Mouse (Mus musculus) kidney, embryonic 16.5 days (tissue): Measurements from ENCODE around the gene Frmd8. TPM values are rescaled to one million over a fixed set of nuclear protein-coding genes. Genes with fewer than 3 reads are reported as not detected.
A peak's percentile ranks its signal among the peaks of the same experiment; 100 is the strongest.

Source experiments
- ATAC-seq: fragments of 200-750 bp; cut with Nextera tagmentation; 2 replicates; pipeline ENCODE4 v1.8.0; 2017; ENCODE audit warnings: moderate TSS enrichment; ENCODE audit not compliant: low FRiP score, low TSS enrichment
- H3K27ac ChIP-seq: fragments of 300-500 bp; sonication (generic); 2 replicates; pipeline ENCODE4 v1.5.1; 2014; ENCODE audit warnings: low read length
- H3K27me3 ChIP-seq: fragments of 300-500 bp; sonication (generic); 2 replicates; pipeline ENCODE4 v1.6.1; 2014; ENCODE audit warnings: low read length, control low read depth, mixed read lengths; ENCODE audit not compliant: insufficient read depth
- H3K36me3 ChIP-seq: fragments of 300-500 bp; sonication (generic); 2 replicates; pipeline ENCODE4 v1.6.1; 2014; ENCODE audit warnings: low read length, control low read depth, mixed read lengths; ENCODE audit not compliant: insufficient read depth
- H3K4me1 ChIP-seq: fragments of 300-500 bp; sonication (generic); 2 replicates; pipeline ENCODE4 v1.6.1; 2014; ENCODE audit warnings: low read length, control low read depth, mixed read lengths; ENCODE audit not compliant: insufficient read depth
- H3K4me2 ChIP-seq: fragments of 300-500 bp; sonication (generic); replicated peaks from 2 replicates; pipeline ENCODE4 v1.6.1; 2014; ENCODE audit warnings: low read depth, low read length
- H3K4me3 ChIP-seq: fragments of 300-500 bp; sonication (generic); 2 replicates; pipeline ENCODE4 v1.5.1; 2014; ENCODE audit warnings: mild to moderate bottlenecking, low read length
- H3K9ac ChIP-seq: fragments of 300-500 bp; sonication (generic); replicated peaks from 2 replicates; pipeline ENCODE4 v1.6.1; 2014; ENCODE audit warnings: low read length
- H3K9me3 ChIP-seq: fragments of 300-500 bp; sonication (generic); 2 replicates; pipeline ENCODE4 v1.6.1; 2016; ENCODE audit warnings: low read length, control low read depth
- WGBS: fragments of 180-500 bp; shearing (Covaris S2); extraction: QIAGEN DNeasy Blood & Tissue Kit; methylation state at CpG from one replicate; pipeline ENCODE4 v1.1.7; 2014; 5-methylcytosine and 5-hydroxymethylcytosine counted together
- polyA plus RNA-seq: library from polyadenylated mRNA; unstranded; fragments of >200 nt; fragmentation: Nextera tagmentation; extraction: Ambion mirVana; gene quantifications from 2 replicates; pipeline ENCODE4 v1.2.1, GENCODE M21; 2015

The Frmd8 gene
- polyA plus RNA-seq, 1 experiment from 2014 or later, result 50.6 TPM

DNA sequence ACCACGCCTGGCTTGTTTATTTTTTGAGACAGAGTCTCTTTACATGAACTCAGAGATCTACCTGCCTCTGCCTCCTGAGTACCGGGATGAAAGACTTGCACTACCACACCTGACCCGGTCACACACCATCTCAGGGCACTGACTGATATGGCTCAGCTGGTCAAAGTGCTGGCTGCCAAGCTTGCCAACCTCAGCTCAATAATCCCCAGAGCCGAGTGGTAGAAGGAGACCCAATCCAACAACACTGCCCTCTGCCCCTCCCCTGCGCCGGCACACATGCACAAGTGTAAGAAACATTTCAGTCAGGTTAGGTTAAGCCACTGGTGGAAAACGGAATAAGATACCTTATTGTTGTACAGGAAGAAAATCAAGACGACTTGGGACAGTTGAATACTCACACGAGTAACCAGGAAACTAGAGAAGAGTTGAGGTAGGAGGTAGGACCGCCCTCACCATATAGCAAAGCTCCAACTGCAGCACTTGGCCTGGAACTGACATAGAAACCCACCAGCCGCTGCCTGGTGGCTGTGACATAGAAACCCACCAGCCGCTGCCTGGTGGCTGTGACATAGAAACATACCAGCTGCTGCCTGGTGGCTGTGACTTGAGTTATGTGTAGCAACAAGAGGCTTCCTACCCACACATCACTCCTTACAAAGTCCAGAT is 40.7 kb downstream of the Frmd8 start:
- 54% methylated on average over 12 of the region's 12 CpGs for WGBS
- Histone ChIP-seq H3K36me3 (no peaks in the 10 kb centered on the region), H3K4me3 (no peak overlapping the region), H3K27ac (peak overlapping the region; percentile 31; the same call in 1 of the 2 replicates), H3K4me2 (no peak overlapping the region), H3K4me1 (peaks cover 4% of the 10 kb centered on the region), H3K27me3 (no peaks in the 10 kb centered on the region), H3K9ac (no peak overlapping the region), H3K9me3 (no peaks in the 10 kb centered on the region)
- ATAC-seq, result peak; percentile 49; the same call in 1 of the 2 replicates

DNA sequence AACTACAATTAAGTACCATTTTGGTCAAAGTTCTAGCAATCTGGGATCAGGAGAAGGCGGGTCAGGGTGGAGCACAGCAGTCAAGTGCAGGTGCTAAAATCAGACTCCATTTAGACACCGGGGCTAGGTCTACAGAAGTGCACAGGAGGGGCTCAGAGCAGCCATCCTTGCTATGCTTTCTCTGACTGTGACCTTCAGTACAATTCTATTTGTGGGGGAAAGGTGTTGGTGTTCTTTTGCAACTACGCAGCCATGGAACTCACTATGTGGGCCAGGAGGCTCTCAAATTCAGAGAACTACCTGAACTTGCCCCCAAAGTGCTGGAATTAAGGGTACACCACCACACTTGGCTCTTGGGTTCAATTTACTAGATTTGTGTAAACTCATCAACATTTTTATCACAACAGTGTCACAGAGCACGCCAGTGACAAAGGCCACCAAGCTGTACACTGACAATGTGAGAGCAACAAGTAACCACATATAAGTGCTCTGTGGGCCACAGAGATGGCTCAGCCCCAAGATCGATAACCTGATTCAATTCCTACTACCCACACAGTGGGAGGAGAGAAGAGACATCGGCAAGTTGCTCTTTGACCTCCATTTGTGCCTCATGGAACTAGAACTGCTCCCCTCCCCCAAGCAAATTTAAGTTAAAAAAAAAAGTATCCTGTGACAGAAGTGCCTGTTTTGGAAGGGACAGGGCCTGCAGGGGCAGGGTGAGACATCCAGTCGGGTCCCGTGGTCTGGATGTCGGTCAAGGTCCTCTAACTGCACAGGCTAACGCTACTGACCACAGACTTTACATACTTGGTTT is 41.6 kb downstream of the Frmd8 start:
- Histone ChIP-seq H3K27me3 (no peaks in the 10 kb centered on the region), H3K4me2 (no peak overlapping the region), H3K4me3 (no peak overlapping the region), H3K9me3 (no peaks in the 10 kb centered on the region), H3K36me3 (no peaks in the 10 kb centered on the region), H3K4me1 (peaks cover 4% of the 10 kb centered on the region), H3K27ac (no peak overlapping the region), H3K9ac (no peak overlapping the region)
- WGBS, result 73% methylated on average over 10 of the region's 10 CpGs
- ATAC-seq, result no peak

DNA sequence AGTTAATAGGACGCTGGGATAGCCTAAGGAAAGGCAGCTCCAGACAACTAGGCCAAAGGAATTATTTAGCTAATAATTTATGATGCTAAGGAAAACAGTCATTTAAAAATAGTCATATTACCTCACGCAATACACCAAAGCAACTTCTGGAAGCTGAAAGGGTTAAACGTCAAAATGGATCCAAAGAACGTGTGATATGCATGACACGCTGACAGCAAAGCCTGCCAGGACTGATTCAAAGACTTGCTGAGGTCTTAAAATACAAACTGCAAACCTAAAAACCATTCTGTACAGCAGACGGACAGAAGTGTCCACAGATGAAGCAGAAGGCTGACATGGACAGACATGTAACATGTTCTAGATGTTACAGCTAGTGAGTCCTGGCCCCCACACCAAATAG is 42.7 kb downstream of the Frmd8 start:
- 72% methylated on average over 6 of the region's 6 CpGs for WGBS
- no peak for ATAC-seq

DNA sequence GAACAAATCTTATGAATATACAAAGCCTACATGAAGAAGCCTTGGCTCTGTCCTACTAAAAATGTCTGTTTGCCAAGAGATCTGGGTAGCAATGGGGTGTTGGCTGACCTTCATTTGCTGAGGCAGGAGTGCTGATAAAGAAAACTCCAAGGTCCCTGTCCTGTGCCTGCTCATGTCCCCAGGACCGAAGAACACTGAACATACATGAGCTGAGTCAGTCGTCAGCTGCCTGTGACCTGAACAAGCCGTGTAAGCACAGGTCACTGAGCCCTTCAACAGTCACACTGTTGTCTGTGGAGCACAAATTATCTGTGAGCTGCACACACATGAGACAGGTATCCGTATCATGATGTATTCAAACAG is 43.1 kb downstream of the Frmd8 start:
- Histone ChIP-seq H3K27me3 (no peaks in the 10 kb centered on the region), H3K36me3 (no peaks in the 10 kb centered on the region), H3K4me1 (peaks cover 12% of the 10 kb centered on the region), H3K9me3 (no peaks in the 10 kb centered on the region), H3K27ac (peak overlapping the region; percentile 45; the same call in 1 of the 2 replicates), H3K4me3 (no peak overlapping the region), H3K4me2 (no peak overlapping the region), H3K9ac (no peak overlapping the region)
- WGBS, result 85% methylated on average over 4 of the region's 4 CpGs
- no peak for ATAC-seq

More for the DNA sequence above, 42.7 kb downstream of the Frmd8 start:
- Histone ChIP-seq H3K27ac (peak overlapping the region; percentile 45; the same call in 1 of the 2 replicates), H3K4me3 (no peak overlapping the region), H3K4me1 (peaks cover 10% of the 10 kb centered on the region), H3K27me3 (no peaks in the 10 kb centered on the region), H3K9ac (no peak overlapping the region), H3K36me3 (no peaks in the 10 kb centered on the region), H3K4me2 (no peak overlapping the region), H3K9me3 (no peaks in the 10 kb centered on the region)

DNA sequence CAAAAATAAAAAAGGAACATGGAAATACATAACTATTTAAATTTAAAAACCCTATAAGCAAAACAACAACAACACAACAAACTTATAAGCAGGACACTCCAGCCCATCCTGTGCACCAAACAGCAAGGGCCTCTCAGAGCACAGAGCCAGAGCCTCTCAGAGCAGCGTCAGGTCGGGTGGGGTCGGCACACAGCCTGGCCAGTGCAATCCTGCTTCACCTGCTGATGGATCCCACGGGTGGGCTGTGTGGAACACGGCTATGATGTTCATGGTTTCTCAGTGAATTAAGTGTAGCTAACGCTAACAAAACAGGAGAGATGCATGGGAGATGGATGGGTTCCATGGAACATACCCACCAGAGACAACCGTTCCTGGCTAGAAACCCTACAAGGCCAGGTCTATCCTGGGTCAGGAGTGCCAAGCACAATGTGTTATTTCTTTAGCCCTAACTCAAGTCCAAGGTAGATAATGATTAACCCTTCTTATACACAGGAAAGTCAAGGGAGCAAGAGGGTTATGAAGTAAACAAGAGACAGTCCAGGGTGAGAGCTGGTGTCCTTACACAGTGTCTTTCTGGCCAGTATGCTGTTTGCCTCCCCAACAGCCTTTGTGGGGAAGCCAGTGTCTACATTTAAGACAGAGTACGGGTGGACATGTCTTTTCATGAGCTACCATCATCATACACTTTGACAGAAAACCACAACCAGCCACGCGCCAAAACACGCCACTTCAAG is 43.7 kb downstream of the Frmd8 start:
- WGBS, result 82% methylated on average over 11 of the region's 11 CpGs
- H3K4me1 ChIP-seq, result peaks cover 12% of the 10 kb centered on the region
- no peak overlapping the region for H3K4me2 ChIP-seq
- H3K4me3 ChIP-seq, result no peak overlapping the region
- no peaks in the 10 kb centered on the region for H3K36me3 ChIP-seq
- no peaks in the 10 kb centered on the region for H3K27me3 ChIP-seq
- H3K27ac ChIP-seq, result peak overlapping the region; percentile 26; the same call in 1 of the 2 replicates
- no peaks in the 10 kb centered on the region for H3K9me3 ChIP-seq
- H3K9ac ChIP-seq, result no peak overlapping the region
- ATAC-seq, result no peak

DNA sequence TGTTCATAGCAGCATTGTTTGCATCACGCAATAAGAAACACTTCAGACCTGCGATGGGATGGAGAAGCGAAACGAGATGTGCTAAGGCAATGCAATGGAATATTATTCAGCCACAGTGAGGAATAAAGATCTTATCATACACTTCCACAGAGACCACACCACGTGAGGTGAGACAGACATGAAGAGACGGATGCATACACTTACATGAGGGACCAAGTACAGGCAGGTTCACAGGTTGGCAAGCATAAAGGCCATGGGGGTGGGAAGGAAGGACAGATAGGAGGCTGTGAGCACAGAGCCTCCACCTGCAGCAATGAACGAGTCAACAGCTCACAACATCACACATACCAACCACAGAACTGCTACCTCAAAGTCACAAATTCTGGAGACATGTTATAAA is 44.3 kb downstream of the Frmd8 start:
- H3K4me3 ChIP-seq, result no peak overlapping the region
- H3K4me2 ChIP-seq, result no peak overlapping the region
- no peaks in the 10 kb centered on the region for H3K27me3 ChIP-seq
- peaks cover 12% of the 10 kb centered on the region for H3K4me1 ChIP-seq
- H3K9ac ChIP-seq, result no peak overlapping the region
- ATAC-seq, result no peak
- no peak overlapping the region for H3K27ac ChIP-seq
- H3K36me3 ChIP-seq, result no peaks in the 10 kb centered on the region
- 85% methylated on average over 7 of the region's 7 CpGs for WGBS
- no peaks in the 10 kb centered on the region for H3K9me3 ChIP-seq

DNA sequence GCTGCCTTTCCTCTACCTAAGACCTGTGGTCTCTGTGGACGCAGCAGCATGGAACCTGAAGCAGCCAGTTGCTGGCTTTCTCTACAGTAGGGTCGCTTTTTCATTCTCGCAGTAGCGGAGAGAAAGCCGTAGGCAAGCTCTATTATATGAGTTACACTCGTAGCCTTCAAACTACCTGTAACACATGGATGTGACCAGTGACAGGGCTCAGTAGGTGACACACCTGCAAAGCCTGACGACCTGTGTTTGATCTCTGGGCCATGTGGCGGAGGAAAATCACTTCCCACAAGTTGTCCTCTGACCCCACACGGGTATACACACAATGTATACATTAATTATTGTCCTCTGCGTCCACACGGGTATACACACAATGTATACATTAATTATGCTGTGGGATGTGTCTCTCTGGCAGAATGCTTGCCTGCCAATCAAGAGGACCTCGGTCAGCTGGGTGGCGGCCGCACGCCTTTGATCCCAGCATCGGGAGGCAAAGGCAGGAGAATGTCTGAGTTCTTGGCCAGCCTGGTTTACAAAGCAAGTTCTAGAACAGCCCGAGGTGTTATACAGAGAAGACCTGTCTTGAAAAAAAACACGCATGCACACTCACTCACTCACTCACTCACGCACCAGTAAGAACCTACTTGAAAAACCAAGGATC is 45.0 kb downstream of the Frmd8 start:
- no peak overlapping the region for H3K4me2 ChIP-seq
- no peak for ATAC-seq
- H3K27ac ChIP-seq, result no peak overlapping the region
- 73% methylated on average over 19 of the region's 19 CpGs for WGBS
- no peak overlapping the region for H3K4me3 ChIP-seq
- no peaks in the 10 kb centered on the region for H3K36me3 ChIP-seq
- H3K27me3 ChIP-seq, result no peaks in the 10 kb centered on the region
- H3K9me3 ChIP-seq, result no peaks in the 10 kb centered on the region
- peaks cover 16% of the 10 kb centered on the region for H3K4me1 ChIP-seq
- no peak overlapping the region for H3K9ac ChIP-seq

DNA sequence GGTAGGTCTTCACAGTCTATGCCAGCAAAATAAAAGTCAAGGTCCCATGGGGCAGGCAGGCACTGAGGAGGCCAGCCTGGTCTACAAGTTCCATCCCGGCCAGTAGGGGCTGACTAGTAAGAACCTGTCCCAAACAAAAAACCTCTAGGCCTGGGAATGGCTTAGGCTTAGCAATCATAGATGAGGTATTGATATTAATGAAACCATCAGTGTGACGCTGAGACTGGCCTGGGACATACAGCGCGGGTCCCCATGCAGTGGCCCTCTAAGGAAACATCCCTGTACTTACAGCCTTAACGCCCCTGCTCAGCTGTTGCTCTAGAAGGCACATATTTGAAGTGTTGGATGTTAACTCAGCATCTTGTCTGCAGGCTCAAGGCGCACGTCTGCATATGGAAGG is 46.2 kb downstream of the Frmd8 start:
- ATAC-seq, result no peak

DNA sequence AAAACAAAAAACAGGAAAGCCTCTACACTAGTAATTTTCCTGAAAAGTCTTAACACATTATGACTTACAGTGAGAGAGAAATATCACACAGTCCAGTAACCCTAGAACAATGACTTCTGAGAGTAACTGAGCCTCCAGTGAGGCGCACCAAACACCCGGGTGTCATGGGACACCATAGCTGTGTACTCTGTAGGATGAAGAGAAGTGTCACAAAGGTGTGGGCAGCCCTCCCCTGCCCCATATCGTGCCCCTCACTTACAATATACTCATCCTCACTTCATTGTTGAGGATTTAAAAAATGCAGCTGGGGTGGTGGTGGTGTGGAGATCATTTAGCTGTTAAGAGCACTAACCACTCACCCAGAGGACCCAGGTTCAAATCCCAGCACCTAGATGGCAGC is 46.9 kb downstream of the Frmd8 start:
- peaks cover 31% of the 10 kb centered on the region for H3K4me1 ChIP-seq
- no peaks in the 10 kb centered on the region for H3K27me3 ChIP-seq
- H3K27ac ChIP-seq, result no peak overlapping the region
- 71% methylated on average over 3 of the region's 3 CpGs for WGBS
- no peak overlapping the region for H3K4me2 ChIP-seq
- no peaks in the 10 kb centered on the region for H3K36me3 ChIP-seq
- no peak for ATAC-seq
- H3K9me3 ChIP-seq, result no peaks in the 10 kb centered on the region
- H3K9ac ChIP-seq, result no peak overlapping the region
- no peak overlapping the region for H3K4me3 ChIP-seq

More for the DNA sequence above, 46.2 kb downstream of the Frmd8 start:
- no peak overlapping the region for H3K4me3 ChIP-seq
- H3K4me2 ChIP-seq, result no peak overlapping the region
- H3K27ac ChIP-seq, result no peak overlapping the region
- H3K9ac ChIP-seq, result no peak overlapping the region
- WGBS, result 91% methylated on average over 7 of the region's 7 CpGs
- H3K9me3 ChIP-seq, result no peaks in the 10 kb centered on the region
- no peaks in the 10 kb centered on the region for H3K27me3 ChIP-seq
- peaks cover 28% of the 10 kb centered on the region for H3K4me1 ChIP-seq
- H3K36me3 ChIP-seq, result no peaks in the 10 kb centered on the region
